Mouse (Mus musculus) regulatory T cell (primary cell): Measurements from ENCODE around the gene Arhgdia.

Experiments
- in situ Hi-C: fragments of 300-600 bp; cut with MboI, MseI; formaldehyde crosslinking; loops from one replicate; pipeline ENCODE4 v1.15.1; 2025; ENCODE audit warnings: high pct_unique_total_duplicates

Gene Arhgdia

GRCm38 (mm10) chr11:120554834-120555233 is 26.6 kb downstream of the Arhgdia start:
- in situ Hi-C loops, result no loop called here

- in situ Hi-C loops, result no loop called here
These were observed 28.7 kb downstream of the Arhgdia start for GRCm38 (mm10) chr11:120552736-120553135.

- in situ Hi-C loops, result no loop called here
These were observed 30.5 kb downstream of the Arhgdia start, which contains the start of gene Ppp1r27 for GRCm38 (mm10) chr11:120550810-120551440. TSS of gene Ppp1r27 (minus strand) at chr11:120551132.

GRCm38 (mm10) chr11:120549986-120550809 is 31.2 kb downstream of the Arhgdia start:
- in situ Hi-C loops, result no loop called here

GRCm38 (mm10) chr11:120549168-120549945 is 32.1 kb downstream of the Arhgdia start, which contains the start of gene Mcrip1:
TSS of gene Mcrip1 (minus strand) at chr11:120549727.
- in situ Hi-C loops, result no loop called here

GRCm38 (mm10) chr11:120548786-120549167 is 32.6 kb downstream of the Arhgdia start:
- in situ Hi-C loops, result no loop called here

GRCm38 (mm10) chr11:120548214-120548613 is 33.2 kb downstream of the Arhgdia start:
- in situ Hi-C loops, result no loop called here

GRCm38 (mm10) chr11:120547469-120547868 is 34.0 kb downstream of the Arhgdia start:
- in situ Hi-C loops, result no loop called here

- in situ Hi-C loops, result no loop called here
These were observed 35.5 kb downstream of the Arhgdia start for GRCm38 (mm10) chr11:120545964-120546363.

- in situ Hi-C loops, result no loop called here
These were observed 39.0 kb downstream of the Arhgdia start for GRCm38 (mm10) chr11:120542376-120542775.

- in situ Hi-C loops, result no loop called here
These were observed 39.5 kb downstream of the Arhgdia start for GRCm38 (mm10) chr11:120541907-120542306.

GRCm38 (mm10) chr11:120539285-120540014 is 42.0 kb downstream of the Arhgdia start:
- in situ Hi-C loops, result no loop called here

GRCm38 (mm10) chr11:120538955-120539284 is 42.5 kb downstream of the Arhgdia start:
- in situ Hi-C loops, result no loop called here

GRCm38 (mm10) chr11:120538485-120538884 is 42.9 kb downstream of the Arhgdia start:
- in situ Hi-C loops, result no loop called here

GRCm38 (mm10) chr11:120535804-120536203 is 45.6 kb downstream of the Arhgdia start:
- in situ Hi-C loops, result no loop called here

- in situ Hi-C loops, result no loop called here
These were observed 46.3 kb downstream of the Arhgdia start for GRCm38 (mm10) chr11:120535145-120535544.

- in situ Hi-C loops, result no loop called here
These were observed 47.3 kb downstream of the Arhgdia start for GRCm38 (mm10) chr11:120534093-120534492.

GRCm38 (mm10) chr11:120531646-120532045 is 49.8 kb downstream of the Arhgdia start:
- in situ Hi-C loops, result no loop called here

- in situ Hi-C loops, result no loop called here
These were observed 51.1 kb downstream of the Arhgdia start, which contains the start of gene Gcgr for GRCm38 (mm10) chr11:120530085-120530964. TSS of gene Gcgr (plus strand) at chr11:120530699.

- in situ Hi-C loops, result no loop called here
These were observed 52.5 kb downstream of the Arhgdia start for GRCm38 (mm10) chr11:120528903-120529302.
